Mouse (Mus musculus): ENCODE data around the gene Cmtm2b.
"Not testable (repeated sequence)": the region's sequence is repeated elsewhere in the genome, so short reads cannot be mapped to it uniquely, and the experiment has no call there.

GRCm38 (mm10) chr8:104302536-104302935 lies 19.5 kb upstream of the Cmtm2b start:
- not testable (repeated sequence) for TF ChIP-seq POLR2A (IDR thresholded peaks at IDR 0.05; ENCODE audit: control insufficient read depth, low read depth, low read length); CTCF (IDR thresholded peaks at IDR 0.05; ENCODE audit: control insufficient read depth, insufficient read depth, insufficient replicate concordance, low read depth, low read length)

Measured in testis, adult 2 months (tissue).